Mouse (Mus musculus) activated CD4-positive, CD25-positive, alpha-beta regulatory T cell (primary cell): ENCODE results near the gene Fn1. TPM values are rescaled to one million over a fixed set of nuclear protein-coding genes. Genes with fewer than 3 reads are reported as not detected.

Experiments used
- polyA plus RNA-seq, 2 experiments: library from polyadenylated mRNA; unstranded; fragments of 100-300 nt; shearing (Covaris generic); gene quantifications; one replicate each; pipeline ENCODE4 v1.2.1; 2017

Fn1 gene
- polyA plus RNA-seq = 1 to 10 TPM in 1 of 2 experiments, under 1 TPM in 1; 0.08 to 2.6 TPM

GRCm38 (mm10) chr1:71652551-71653399 is at the start of gene Fn1:
TSS of gene Fn1 (minus strand) at chr1:71653200.

GRCm38 (mm10) chr1:71556688-71557612 is 96.0 kb downstream of the Fn1 start, which contains the start of gene Atic:
TSS of gene Atic (plus strand) at chr1:71557150.

Other genes starting within 250 kb of the Fn1 start
- under 1 TPM in 1 of 2 experiments, not detected in 1; 0.37 TPM for gene Abca12, start 238.3 kb downstream of the Fn1 start, polyA plus RNA-seq
- 10 to 100 TPM; 18.4 to 27.8 TPM for gene Atic, start 96.0 kb downstream of the Fn1 start, polyA plus RNA-seq